Mouse (Mus musculus): ENCODE data around the gene Zfp280c.

DNA sequence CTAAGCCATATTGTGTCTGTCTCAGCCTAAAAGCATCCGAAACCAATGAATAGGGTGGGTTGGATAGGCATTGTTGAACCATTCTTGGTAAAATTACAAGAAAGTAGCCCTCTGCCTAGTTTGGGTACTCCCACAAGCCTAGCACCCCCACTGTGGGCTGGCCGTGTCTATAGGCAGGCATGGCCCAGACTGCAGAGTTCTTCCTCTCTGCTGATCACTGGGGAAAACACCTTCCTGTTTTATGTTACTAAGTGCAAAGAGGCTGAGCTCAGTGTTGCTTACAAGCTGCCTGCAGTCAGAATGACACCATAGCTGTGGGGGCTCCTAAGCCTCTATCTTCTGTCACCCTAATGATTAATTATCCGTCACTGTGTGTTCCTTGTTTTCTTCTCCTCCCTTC, 70.8 kb downstream of the Zfp280c start:
- no peak for TF ChIP-seq EP300 (IDR thresholded peaks at IDR 0.05)
- no peak for TF ChIP-seq CTCF (IDR thresholded peaks at IDR 0.05)
